Mouse (Mus musculus) CD4-positive naive resting alpha-beta T cell, adult 76 days (primary cell): ENCODE results near the gene Sertad4. TPM values are rescaled to one million over a fixed set of nuclear protein-coding genes. Genes with fewer than 3 reads are reported as not detected.

Source experiments
- total RNA-seq: library from RNA; stranded (reverse); gene quantifications from one replicate; pipeline ENCODE4 v1.2.4, GENCODE M21; 2023

The Sertad4 gene
- not detected for total RNA-seq

DNA sequence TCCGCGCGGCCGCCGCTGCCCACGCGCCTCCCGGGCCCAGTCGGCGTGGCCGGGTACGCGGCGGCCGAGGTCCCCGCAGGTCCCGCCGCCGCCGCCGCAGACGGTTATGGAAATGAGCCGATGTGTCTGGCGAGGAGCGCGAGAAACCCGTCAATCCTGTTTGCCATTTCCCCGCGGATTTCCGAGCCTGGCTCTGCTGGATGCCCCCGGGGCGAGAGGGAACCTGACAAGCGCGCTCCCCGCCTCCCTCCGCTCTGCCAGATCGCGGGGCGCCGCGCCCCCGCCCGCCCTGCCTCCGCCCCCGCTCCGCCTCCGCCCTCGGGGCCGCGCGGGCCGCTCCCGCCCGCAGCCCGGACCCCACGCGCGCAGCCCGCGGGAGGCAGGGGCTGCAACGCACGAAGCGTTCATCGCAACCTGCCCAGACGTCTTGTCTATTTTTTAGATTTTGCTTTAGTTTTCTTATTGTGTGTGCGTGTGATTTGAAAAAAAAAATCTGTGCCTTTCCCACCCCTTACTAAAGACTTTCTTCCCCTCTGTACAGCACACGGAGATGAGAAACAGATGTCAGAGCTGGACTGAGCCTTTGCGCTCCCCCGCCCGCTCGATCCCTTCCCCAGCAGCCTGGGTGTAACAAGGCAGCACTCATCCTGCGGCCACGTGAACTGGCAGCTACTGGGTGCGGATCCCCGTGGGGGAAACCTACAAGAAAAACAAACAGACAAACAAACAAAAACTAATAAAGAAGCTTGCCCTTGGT, at the start of gene Sertad4:
TSS of gene Sertad4 (minus strand) at position 283 of the 757 bp plus-strand sequence.

Other genes starting within 250 kb of the Sertad4 start
- gene Hhat, start 84.5 kb downstream of the Sertad4 start, total RNA-seq = 4.5 TPM
- 1.1 TPM for gene Syt14, start 180.0 kb upstream of the Sertad4 start, total RNA-seq